Mouse (Mus musculus) lung, postnatal 0 days (tissue): Measurements from ENCODE around the gene Paqr5. TPM values are rescaled to one million over a fixed set of nuclear protein-coding genes. Genes with fewer than 3 reads are reported as not detected.

Source experiments
- ATAC-seq: fragments of 200-750 bp; cut with Nextera tagmentation; 2 replicates; pipeline ENCODE4 v1.8.0; 2017; ENCODE audit warnings: moderate library complexity
- DNase-seq: peaks from one replicate; pipeline ENCODE4 v3.0.0-alpha.2; 2016; ENCODE audit warnings: low spot score
- H3K27ac ChIP-seq: fragments of 300-500 bp; sonication (generic); 2 replicates; pipeline ENCODE4 v1.5.1; 2014; ENCODE audit warnings: antibody characterized with exemption, mild to moderate bottlenecking, low read length, mixed read lengths
- H3K27me3 ChIP-seq: fragments of 300-500 bp; sonication (generic); replicated peaks from 2 replicates; pipeline ENCODE4 v1.6.1; 2014; ENCODE audit warnings: low read length, mixed read lengths; ENCODE audit not compliant: insufficient read depth
- H3K36me3 ChIP-seq: fragments of 300-500 bp; sonication (generic); 2 replicates; pipeline ENCODE4 v1.6.1; 2014; ENCODE audit warnings: low read length, mixed read lengths; ENCODE audit not compliant: insufficient read depth
- H3K4me1 ChIP-seq: fragments of 300-500 bp; sonication (generic); 2 replicates; pipeline ENCODE4 v1.6.1; 2014; ENCODE audit warnings: antibody characterized with exemption, low read depth, low read length, mixed read lengths; ENCODE audit not compliant: insufficient read depth
- H3K4me2 ChIP-seq: fragments of 300-500 bp; sonication (generic); replicated peaks from 2 replicates; pipeline ENCODE4 v1.6.1; 2014; ENCODE audit warnings: low read depth, mild to moderate bottlenecking, low read length, moderate library complexity, mixed read lengths
- H3K4me3 ChIP-seq: fragments of 300-500 bp; sonication (generic); 2 replicates; pipeline ENCODE4 v1.5.1; 2014; ENCODE audit warnings: low read depth, low read length
- H3K9ac ChIP-seq: fragments of 300-500 bp; sonication (generic); replicated peaks from 2 replicates; pipeline ENCODE4 v1.6.1; 2014; ENCODE audit warnings: low read depth, mild to moderate bottlenecking
- H3K9me3 ChIP-seq: fragments of 300-500 bp; sonication (generic); 2 replicates; pipeline ENCODE4 v1.6.1; 2016; ENCODE audit warnings: low read length, mixed read lengths
- CTCF ChIP-seq: IDR thresholded peaks from 2 replicates; pipeline ENCODE4 v1.5.1; 2016; ENCODE audit warnings: antibody characterized with exemption, mild to moderate bottlenecking
- EP300 ChIP-seq: IDR thresholded peaks from 2 replicates; pipeline ENCODE4 v1.6.1; 2016; ENCODE audit warnings: antibody characterized with exemption, mild to moderate bottlenecking, control low read depth
- whole genome bisulfite sequencing: fragments of 180-500 bp; shearing (Covaris S2); extraction: QIAGEN DNeasy Blood & Tissue Kit; methylation state at CpG from one replicate; pipeline ENCODE4 v1.1.7; 2014; 5-methylcytosine and 5-hydroxymethylcytosine counted together
- polyA plus RNA-seq: library from polyadenylated mRNA; unstranded; fragments of >200 nt; fragmentation: Nextera tagmentation; extraction: Ambion mirVana; gene quantifications from 2 replicates; pipeline ENCODE4 v1.2.1, GENCODE M21; 2015

Paqr5 gene
- polyA plus RNA-seq, 1 experiment from 2014 or later, result 8.7 TPM

- no peak overlapping the region for H3K4me3 ChIP-seq
- 64% methylated on average over 6 of the region's 6 CpGs for WGBS
- no peaks in the 10 kb centered on the region for H3K27me3 ChIP-seq
- H3K9ac ChIP-seq, result no peak overlapping the region
- no peak overlapping the region for H3K4me2 ChIP-seq
- TF ChIP-seq EP300 (no peak), CTCF (no peak)
- no peaks in the 10 kb centered on the region for H3K9me3 ChIP-seq
- no peak overlapping the region for H3K27ac ChIP-seq
- no peaks in the 10 kb centered on the region for H3K4me1 ChIP-seq
- H3K36me3 ChIP-seq, result peaks cover 10% of the 10 kb centered on the region; the same call in 1 of the 2 replicates
- DNase-seq (no peak), ATAC-seq (no peak)
Measured at GRCm38 (mm10) chr9:61911300-61912128, 115.1 kb downstream of the Paqr5 start.

- no peaks in the 10 kb centered on the region for H3K27me3 ChIP-seq
- no peaks in the 10 kb centered on the region for H3K4me1 ChIP-seq
- WGBS, result 30% methylated on average over 20 of the region's 20 CpGs
- TF ChIP-seq CTCF (peak; percentile 23), EP300 (no peak)
- ATAC-seq (no peak), DNase-seq (no peak)
- no peaks in the 10 kb centered on the region for H3K9me3 ChIP-seq
- H3K4me3 ChIP-seq, result no peak overlapping the region
- H3K36me3 ChIP-seq, result peaks cover 10% of the 10 kb centered on the region; the same call in 1 of the 2 replicates
- no peak overlapping the region for H3K27ac ChIP-seq
- H3K9ac ChIP-seq, result no peak overlapping the region
- no peak overlapping the region for H3K4me2 ChIP-seq
Measured at GRCm38 (mm10) chr9:61910526-61911256, 116.0 kb downstream of the Paqr5 start.

- no peak for ATAC-seq
- Histone ChIP-seq H3K36me3 (peaks cover 10% of the 10 kb centered on the region; the same call in 1 of the 2 replicates), H3K4me3 (no peak overlapping the region), H3K9me3 (no peaks in the 10 kb centered on the region), H3K4me1 (no peaks in the 10 kb centered on the region), H3K4me2 (no peak overlapping the region), H3K27me3 (no peaks in the 10 kb centered on the region), H3K27ac (no peak overlapping the region), H3K9ac (no peak overlapping the region)
- no peak for DNase-seq
- TF ChIP-seq CTCF, result no peak
- no peak for TF ChIP-seq EP300
- WGBS, result 63% methylated on average over 1 of the region's 1 CpGs
Measured at GRCm38 (mm10) chr9:61909633-61910032, 117.0 kb downstream of the Paqr5 start.

GRCm38 (mm10) chr9:61908832-61909407 lies 117.7 kb downstream of the Paqr5 start:
- Histone ChIP-seq H3K4me3 (no peak overlapping the region), H3K27ac (no peak overlapping the region), H3K27me3 (no peaks in the 10 kb centered on the region), H3K4me1 (no peaks in the 10 kb centered on the region), H3K9me3 (no peaks in the 10 kb centered on the region), H3K36me3 (peaks cover 10% of the 10 kb centered on the region; the same call in 1 of the 2 replicates), H3K9ac (no peak overlapping the region), H3K4me2 (no peak overlapping the region)
- DNase-seq, result no peak
- WGBS, result 87% methylated on average over 11 of the region's 11 CpGs
- no peak for ATAC-seq
- TF ChIP-seq EP300 (no peak), CTCF (no peak)

- Histone ChIP-seq H3K27me3 (no peaks in the 10 kb centered on the region), H3K4me1 (no peaks in the 10 kb centered on the region), H3K36me3 (peaks cover 10% of the 10 kb centered on the region; the same call in 1 of the 2 replicates), H3K4me3 (no peak overlapping the region), H3K9ac (no peak overlapping the region), H3K27ac (no peak overlapping the region), H3K9me3 (no peaks in the 10 kb centered on the region), H3K4me2 (no peak overlapping the region)
- ATAC-seq (no peak), DNase-seq (no peak)
- TF ChIP-seq EP300, result no peak
- TF ChIP-seq CTCF, result no peak
- WGBS, result 68% methylated on average over 3 of the region's 3 CpGs
Measured at GRCm38 (mm10) chr9:61908341-61908740, 118.3 kb downstream of the Paqr5 start.

DNA sequence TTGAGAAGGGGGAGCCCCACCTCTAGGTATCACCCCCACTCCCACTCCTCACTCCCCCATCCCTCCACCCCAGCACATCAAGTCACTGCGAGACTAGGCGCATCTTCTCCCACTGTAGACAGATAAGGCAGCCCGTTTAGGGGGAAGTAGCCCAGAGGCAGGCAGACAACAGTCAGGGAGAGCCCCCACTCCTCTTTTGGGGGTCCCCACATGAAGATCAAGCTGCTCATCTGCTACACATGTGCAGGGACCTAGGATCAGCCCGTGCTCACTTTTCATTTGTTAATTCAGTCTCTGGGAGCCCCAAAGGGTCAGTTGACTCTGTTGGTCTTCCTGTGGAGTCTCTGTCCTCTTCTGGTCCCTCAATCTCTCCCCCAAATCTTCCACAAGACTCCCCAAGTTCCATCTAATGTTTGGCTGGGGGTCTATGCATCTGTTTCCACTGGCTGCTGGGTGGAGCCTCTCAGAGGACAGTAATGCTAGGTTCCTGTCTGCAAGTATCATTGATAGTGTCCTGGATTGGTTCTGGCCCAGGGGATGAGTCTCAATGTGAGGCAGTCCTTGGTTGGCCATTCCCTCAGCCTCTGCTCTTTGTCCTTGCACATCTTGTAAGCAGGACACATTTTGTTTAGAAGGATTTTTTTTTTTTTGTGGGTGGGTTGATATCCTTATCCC lies 118.9 kb downstream of the Paqr5 start:
- H3K9me3 ChIP-seq, result no peaks in the 10 kb centered on the region
- no peak overlapping the region for H3K9ac ChIP-seq
- H3K27me3 ChIP-seq, result no peaks in the 10 kb centered on the region
- H3K27ac ChIP-seq, result no peak overlapping the region
- DNase-seq, result no peak
- no peak for ATAC-seq
- H3K36me3 ChIP-seq, result peaks cover 8% of the 10 kb centered on the region; the same call in 1 of the 2 replicates
- H3K4me2 ChIP-seq, result no peak overlapping the region
- 72% methylated on average over 4 of the region's 4 CpGs for WGBS
- H3K4me3 ChIP-seq, result no peak overlapping the region
- TF ChIP-seq CTCF (no peak), EP300 (no peak)
- H3K4me1 ChIP-seq, result no peaks in the 10 kb centered on the region
